Mouse (Mus musculus) layer of hippocampus, postnatal 36 days (tissue): ENCODE results near the gene Zfp280b. TPM values are rescaled to one million over a fixed set of nuclear protein-coding genes. Genes with fewer than 3 reads are reported as not detected.

Experiments used
- DNase-seq, 2 experiments: peaks; one replicate each; pipeline ENCODE4 v3.0.0; 2022
- total RNA-seq, 2 experiments: library from RNA; stranded (reverse); gene quantifications; 2 replicates each; pipeline ENCODE4 v1.2.3; 2021

Zfp280b gene
- 10 to 100 TPM; 16.7 to 18.1 TPM for total RNA-seq

GRCm38 (mm10) chr10:76032402-76033118 is at the start of gene Zfp280b:
TSS of gene Zfp280b (plus strand) at chr10:76032650.
- DNase-seq: peak; percentile 92

DNA sequence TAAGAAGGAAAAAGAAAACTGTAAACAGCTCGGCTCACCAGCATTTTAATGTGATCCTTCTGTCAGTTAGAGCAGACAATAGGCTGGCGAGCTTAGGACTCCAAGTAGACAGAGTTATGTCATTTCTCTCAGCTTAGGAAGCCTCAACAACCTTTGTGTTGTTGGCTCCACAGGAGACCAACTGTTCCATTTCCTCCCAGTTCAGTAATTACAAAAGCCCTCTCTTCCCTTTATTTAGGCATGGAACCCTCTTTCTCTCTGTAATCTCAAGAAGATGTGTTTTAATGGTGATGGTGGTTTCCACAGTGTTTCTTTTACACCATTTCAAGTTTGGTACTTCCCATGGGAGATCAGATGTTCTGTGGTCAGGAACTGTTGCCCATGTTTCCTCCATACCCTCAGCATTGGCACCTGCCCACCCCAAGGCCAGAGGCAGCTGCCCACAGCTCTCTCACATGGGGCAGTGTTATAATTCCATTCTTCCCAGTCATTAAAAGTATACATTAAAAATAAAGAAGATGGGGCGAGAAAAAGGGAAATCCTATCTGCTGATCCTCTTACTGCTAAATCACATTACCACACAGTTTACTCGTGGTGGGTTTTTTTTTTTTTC is 41.9 kb upstream of the Zfp280b start:
- no peak for DNase-seq

DNA sequence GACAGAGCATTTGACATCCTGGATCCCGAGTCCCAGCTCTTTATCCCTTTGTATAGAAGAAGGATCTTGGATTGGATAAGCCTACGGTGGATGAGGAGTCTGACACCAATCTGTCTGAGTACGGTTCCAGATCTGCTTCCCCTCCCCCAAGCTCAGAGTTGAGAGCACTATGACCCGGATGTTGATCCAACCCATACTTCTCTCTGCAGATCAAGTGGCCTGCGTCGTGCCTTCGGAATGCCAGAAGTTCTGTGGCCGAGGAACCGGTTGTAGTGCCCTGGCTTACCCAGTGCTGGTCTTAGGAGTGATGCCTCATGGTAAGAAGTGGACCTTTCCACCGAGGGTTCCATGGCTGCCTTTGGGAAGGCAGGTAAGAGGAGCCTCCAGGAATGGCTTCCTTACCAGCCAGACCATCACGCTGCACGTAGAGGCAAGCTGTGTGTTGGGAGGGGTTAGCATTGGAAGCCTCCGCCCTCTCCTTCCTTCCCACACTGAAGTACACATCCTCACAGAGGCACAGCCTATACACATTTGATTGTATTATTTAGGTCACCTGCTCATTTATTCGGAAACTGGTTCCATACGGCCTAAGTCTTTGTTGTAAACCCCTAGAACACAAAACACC is 38.7 kb upstream of the Zfp280b start:
- DNase-seq: no peak

GRCm38 (mm10) chr10:75994531-75995210 is 37.8 kb upstream of the Zfp280b start:
- DNase-seq: peak; percentile 23 to 37

GRCm38 (mm10) chr10:75995463-75995862 is 37.0 kb upstream of the Zfp280b start:
- no peak for DNase-seq

GRCm38 (mm10) chr10:75996315-75996714 is 36.1 kb upstream of the Zfp280b start:
- DNase-seq: no peak

GRCm38 (mm10) chr10:76001160-76001559 is 31.3 kb upstream of the Zfp280b start:
- DNase-seq: no peak

DNA sequence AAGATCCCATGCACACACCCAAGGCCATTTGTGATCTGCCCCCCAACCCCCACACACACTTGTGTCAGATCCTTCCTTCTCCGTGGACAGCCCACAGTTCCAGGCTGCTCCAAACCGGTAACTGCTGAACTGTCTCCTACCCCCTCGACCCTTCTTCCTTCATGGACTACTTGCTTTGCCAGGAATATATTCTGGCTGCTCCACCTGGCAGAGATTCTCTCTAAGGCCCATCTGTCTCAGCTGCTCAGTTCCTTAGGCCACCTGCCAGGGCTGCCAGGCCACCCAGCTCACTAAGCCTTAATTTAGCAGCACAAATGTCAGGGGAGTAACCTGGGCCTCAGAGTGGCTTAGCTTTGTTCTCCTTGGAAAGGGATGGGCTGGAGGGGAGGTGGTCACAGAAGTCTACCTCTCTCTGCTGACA is 30.3 kb upstream of the Zfp280b start:
- no peak for DNase-seq

- DNase-seq: no peak
Observed at GRCm38 (mm10) chr10:76002615-76003014, 29.8 kb upstream of the Zfp280b start.

DNA sequence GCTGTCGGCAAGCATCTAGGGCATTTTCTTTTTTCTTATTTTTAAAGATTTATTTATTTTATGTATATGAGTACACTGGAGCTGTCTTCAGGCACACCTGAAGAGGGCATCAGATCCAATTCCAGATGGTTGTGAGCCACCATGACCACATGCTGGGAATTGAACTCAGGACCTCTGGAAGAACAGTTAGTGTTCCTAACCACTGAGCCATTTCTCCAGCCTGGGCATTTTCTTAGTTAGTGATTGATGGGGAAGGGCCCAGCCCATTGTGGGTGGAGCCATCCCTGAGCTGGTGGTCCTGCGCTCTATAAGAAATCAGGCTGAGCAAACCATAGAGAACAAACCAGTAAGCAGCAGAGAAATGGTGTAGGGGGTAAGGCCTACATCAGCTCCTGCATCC is 29.2 kb upstream of the Zfp280b start:
- no peak for DNase-seq

- no peak for DNase-seq
Observed at GRCm38 (mm10) chr10:76006385-76006784, 26.1 kb upstream of the Zfp280b start.

DNA sequence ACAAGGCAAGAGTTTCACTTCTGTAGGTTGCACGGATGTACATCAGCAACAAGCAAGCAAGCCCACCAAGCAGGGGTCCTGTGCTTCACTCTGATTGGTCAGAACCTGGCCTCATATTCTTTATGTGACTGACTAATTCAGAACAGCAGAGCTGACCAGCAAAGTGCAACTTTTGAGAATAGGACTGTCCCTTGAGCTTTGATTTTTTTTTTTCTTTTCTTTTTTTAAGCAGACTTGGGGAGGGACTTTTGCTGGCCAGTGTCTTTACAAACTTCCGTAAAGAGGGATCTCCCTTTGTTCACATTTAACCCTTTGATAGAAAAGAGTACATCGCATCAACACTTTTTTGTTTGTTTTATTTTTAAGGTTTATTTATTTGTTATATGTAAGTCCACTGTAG is 22.6 kb upstream of the Zfp280b start:
- DNase-seq: no peak

DNA sequence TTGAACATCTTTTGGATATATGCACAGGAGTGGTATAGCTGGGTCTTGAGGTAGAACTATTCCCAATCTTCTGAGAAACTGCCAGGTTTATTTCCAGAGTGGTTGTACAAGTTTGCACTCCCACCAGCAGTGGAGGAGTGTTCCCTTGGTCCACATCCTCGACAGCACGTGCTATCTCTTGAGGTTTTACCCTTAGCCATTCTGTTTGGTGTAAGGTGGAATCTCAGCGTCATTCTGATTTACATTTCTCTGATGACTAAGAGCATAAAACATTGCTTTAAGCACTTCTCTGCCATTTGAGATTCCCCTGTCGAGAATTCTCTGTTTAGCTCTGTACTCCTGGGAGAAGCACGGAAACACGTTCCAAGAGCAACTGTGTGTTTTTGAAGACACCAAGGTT is 19.5 kb upstream of the Zfp280b start:
- no peak for DNase-seq

DNA sequence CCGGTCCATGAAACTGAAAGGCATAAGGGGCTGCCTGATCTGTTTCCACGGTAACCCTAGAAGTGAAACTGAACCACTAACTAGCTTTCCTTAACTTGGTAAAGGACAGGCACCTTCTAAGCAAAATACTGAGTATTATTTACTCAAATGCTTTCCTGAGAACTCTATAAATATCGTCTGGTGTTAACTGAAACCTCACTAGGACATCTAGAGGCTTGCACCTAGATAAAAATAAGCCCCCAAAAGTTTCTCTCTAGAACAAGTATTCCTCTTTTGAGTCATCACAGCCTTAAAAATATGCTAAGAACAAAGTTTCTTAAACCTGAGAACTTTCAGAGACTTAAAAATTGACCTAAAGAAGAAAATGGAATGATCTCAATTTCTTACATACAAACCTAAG is 15.6 kb upstream of the Zfp280b start:
- no peak for DNase-seq

DNA sequence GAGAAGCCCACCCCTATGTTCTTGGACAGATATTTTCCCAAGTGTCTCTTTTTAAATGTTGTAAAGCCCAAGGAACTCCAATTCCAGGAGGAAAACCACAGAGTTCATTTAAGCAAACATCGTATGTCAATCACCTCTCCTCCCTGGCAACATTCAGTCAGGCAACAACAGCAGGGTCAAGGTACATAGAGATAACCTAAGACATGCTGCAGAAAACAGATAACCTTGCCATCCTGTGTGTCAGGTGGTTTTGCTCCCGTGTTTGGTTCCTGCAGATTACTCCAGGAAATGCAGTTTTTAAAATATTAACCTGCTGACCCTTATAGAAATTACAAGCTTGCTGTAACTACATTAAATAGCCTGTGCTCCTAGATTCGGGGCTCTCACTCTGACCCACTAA is 10.7 kb upstream of the Zfp280b start:
- no peak for DNase-seq

DNA sequence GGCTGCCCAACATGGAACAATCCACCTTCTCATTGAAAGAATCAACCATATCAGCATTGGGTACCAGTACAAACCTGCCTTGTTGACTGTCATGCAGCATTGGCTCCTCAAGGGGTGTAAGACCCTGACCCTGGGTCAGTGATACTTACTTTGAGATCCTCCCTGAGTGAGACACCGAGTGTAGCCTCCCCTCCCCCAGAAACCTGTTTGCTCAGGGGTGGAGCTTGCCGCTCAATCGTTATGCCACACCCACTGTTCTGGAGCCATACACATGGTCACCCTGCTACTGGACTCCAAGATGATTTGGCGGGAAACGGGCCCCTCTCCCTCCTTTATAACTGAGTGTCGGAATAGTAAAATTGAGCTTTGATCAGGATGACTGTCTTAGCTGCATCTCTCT is 8.5 kb upstream of the Zfp280b start:
- DNase-seq: no peak

DNA sequence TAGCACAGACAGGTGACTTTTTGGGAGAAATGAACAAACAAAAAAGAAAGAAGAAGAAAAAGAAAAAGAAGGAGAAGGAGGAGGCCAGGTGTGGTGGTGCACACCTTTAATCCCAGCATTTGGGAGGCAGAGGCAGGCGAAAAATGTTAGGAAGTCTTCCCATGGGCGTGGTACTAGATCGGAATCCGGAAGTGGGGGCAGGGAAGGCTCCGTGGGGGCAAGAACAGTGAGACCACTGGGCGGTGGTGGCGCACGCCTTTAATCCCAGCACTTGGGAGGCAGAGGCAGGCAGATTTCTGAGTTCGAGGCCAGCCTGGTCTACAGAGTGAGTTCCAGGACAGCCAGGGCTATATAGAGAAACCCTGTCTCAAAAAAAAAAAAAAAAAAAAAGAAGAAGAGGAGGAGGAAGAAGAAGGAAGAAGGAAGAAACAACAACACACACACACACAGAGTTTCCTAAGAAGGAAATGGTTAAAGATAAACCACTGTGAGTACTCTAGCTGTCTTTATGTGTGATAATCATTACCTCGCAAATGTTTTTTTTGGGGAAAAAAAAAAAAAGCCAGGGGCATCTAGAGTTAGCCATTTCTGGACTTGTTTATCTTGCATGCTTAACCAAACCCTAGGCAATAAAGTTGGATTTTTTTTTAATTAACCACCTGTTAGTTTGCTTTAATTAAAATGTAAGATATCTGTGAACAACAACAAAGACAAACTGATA is 6.8 kb upstream of the Zfp280b start:
- no peak for DNase-seq

- no peak for DNase-seq
Observed at GRCm38 (mm10) chr10:76027127-76028015, 5.1 kb upstream of the Zfp280b start.

DNA sequence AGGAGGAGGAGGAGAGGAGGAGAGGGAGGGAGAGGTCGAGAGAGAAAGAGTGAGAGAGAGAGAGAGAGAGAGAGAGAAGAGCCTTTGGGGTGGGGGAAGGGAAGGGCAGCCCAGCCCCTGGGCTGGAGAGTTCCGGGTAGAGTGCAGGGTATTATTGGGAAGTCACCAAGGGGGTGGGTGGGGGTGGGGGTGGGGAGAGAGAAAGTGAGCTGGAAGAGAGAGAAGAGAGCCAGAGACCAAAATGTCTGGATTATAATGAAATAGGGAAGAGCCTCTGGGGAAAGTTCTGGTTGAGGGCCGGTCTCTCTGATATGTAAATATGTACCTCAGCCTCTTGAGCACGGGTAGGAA is 4.5 kb upstream of the Zfp280b start:
- no peak for DNase-seq

DNA sequence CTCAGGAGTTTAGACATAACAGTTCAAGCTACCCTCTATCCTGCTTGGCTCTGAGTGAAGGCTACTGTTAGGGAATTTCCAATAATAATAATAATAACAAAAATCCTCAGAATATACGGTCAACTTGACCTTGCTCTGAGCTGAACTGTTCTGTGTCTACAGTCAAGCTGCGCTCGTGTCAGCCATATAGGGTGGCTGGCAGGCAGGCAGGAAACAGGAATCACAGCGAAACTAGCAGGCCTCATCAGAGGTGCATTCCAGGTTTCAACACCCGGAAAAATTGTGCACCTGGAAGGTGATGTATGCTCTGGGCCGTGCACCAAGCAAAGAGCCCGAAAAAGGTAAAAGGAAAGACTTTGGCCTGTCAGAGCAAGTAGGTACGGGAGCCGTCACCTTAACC is 4.1 kb upstream of the Zfp280b start:
- DNase-seq: no peak

DNA sequence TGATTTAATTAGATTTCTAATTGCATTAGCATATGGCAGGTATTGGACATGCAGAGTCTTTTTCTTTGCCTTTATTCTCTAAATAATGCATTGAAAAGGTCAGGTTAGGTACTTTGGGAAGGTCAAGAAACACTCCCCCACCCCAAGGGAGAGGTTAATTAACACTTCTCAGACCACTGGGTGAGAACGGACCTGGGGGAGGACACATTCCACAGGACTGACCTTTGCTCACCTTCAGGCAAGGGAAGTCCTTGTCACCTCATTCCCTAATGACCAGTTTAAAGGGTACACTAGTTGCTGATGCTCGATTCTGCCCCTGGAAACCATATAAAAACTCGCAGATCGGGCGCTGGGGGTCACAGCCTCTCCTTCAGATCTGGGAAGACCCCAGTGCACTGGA is 3.2 kb upstream of the Zfp280b start:
- DNase-seq: no peak

DNA sequence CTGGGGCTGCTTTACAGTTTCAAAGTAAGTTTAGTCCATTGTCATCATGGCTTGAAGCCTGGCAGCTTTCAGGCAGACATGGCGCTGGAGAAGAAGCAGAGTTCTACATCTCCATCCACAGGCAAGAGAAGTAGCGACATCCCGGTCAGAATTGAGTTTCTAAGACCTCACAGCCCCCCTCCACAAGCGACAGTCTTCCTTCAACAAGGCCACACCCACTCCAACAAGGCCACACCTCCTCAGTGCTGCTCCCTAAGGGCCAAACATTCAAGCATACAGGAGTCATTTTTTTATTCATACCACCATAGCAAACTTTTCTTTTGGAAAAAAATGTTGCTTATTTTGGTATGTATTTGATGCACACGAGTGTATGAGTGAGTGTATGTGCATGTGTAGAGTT is 2.0 kb upstream of the Zfp280b start:
- no peak for DNase-seq
